Mouse (Mus musculus) kidney, adult 2 months (tissue): Measurements from ENCODE around the gene Rnd1.

ENCODE experiments used
- CTCF ChIP-seq: fragments of 200-500 bp; conservative IDR thresholded peaks from 2 replicates; pipeline ENCODE4 v1.5.1; 2011; ENCODE audit warnings: low read depth, mild to moderate bottlenecking, control low read depth, low read length, moderate library complexity, mixed read lengths; ENCODE audit not compliant: insufficient read depth, insufficient read length
- POLR2A ChIP-seq: fragments of 200-500 bp; IDR thresholded peaks from one replicate; pipeline ENCODE4 v1.6.1; 2011; ENCODE audit warnings: low read depth, low read length, control low read depth

- TF ChIP-seq POLR2A (no peak), CTCF (no peak)
These were observed 3.5 kb downstream of the Rnd1 start for GRCm38 (mm10) chr15:98673732-98674131.
